Mouse (Mus musculus): ENCODE measurements around the gene Aldh1a3. TPM values are rescaled to one million over a fixed set of nuclear protein-coding genes. Genes with fewer than 3 reads are reported as not detected.

Aldh1a3 gene
- polyA plus RNA-seq (2017; shearing (Covaris generic)) = 0.07 TPM

DNA sequence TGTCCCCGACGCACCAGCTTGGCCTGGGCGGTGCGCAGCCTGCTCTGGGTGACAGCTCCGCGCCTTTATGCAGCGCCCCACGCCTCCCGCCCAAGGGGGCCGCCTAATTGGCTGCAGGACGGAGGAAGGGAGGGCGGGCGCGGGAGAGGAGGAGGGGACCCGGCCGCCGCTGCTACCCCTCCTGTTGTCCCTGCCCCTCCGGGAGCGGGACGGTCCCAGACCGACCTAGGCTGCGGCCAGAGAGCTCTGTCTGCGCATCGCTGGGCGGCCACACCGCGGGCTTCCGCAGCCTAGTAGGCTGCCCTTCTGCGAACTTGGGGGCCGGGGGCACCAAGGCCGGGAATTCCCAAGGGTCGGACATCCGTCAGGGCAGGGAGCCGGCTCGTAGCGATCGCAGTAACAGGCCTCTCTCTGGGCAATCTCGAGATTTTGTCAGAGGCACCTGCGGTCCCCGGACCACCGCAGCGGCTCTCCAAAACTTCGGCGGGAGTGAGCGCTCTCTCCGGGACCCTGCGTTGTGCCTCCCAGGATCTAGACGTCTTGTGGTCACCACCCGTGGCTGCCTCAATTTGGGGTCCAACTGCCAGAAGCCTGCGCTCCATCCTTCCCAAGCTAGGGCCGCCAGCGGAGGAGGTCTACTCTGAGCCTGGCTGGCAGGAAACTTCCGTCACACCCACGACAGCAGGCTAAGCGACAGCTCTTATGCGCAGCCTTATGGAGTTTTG, at the start of gene Aldh1a3:
Aldh1a3 (minus strand) TSS at position 81 of the 725 bp plus-strand sequence.

DNA sequence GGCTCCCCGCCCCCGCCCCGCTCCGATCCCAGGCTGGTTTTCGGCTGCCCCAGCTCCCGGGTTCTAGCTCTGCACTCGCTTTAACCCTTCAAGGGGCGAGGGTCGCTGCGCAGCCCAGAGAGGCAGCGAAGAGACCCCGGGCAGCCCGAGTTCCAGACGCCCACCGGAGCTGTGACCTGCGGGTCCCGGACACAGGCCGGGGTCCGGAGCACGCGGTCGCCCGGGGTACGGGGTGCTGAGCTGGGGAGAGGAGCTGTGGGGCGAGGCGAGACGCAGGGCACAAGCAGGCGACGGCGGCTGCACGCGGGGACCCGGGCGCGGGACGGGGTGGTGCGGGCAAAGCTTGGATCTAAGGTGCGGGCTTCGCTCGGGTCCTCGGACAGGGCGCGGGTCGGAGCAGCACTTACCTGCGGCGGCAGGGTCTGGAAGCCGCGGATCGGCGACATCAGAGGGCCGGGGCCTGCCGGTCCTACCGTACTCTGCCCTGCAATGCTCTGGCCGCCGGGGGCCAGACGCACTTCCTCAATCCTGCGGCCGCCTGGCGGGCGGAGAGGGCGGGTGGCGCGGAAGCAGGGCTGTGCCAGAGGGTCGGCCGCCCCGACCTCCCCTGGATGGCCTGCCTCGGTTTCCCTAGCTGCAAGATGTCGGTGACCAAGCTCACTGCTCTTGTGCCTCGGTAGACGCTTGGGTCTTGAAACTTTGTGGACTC, 39.4 kb downstream of the Aldh1a3 start, which contains the start of gene Lrrk1:
Lrrk1 (minus strand) TSS at position 538 of the 709 bp plus-strand sequence.

DNA sequence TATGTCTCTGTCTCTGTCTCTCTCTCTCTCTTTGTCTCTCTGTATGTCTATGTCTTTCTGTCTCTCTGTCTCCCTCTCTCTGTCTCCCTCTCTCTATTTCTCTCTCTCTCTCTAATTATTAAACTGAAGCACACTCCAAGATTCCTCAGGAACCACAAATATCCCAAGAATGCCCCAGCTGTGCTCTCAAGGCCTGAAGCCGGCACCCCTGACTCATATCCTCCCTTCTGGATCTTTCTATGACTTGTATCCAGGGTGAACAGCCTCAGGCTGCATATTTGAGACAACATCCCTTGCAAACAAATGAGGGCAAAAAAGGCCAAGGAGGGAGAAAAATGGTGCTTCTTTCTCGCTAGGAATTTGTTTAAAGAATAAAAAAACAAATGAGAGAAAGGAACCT, 61.4 kb downstream of the Aldh1a3 start, which contains the start of gene Gm10974:
Gm10974 (plus strand) TSS at position 2 of the 400 bp plus-strand sequence.

Other genes with a start within 250 kb of the Aldh1a3 start
- gene Gm10974, start 61.6 kb downstream of the Aldh1a3 start, polyA plus RNA-seq (2017; shearing (Covaris generic)) = not detected
- gene Lrrk1, start 39.2 kb downstream of the Aldh1a3 start, polyA plus RNA-seq (2017; shearing (Covaris generic)) = 2.6 TPM